Mouse (Mus musculus) heart, adult 2 months (tissue): ENCODE measurements at regions not wholly inside any gene's neighbourhood (a gene's known extent, or its start where the extent isn't known, plus 50 kb on each side); places are given as distances from the start of the nearest gene placed in this dataset.

Experiments
- CTCF ChIP-seq: fragments of 200-600 bp; IDR thresholded peaks from 2 replicates; pipeline ENCODE4 v1.8.1; 2022; ENCODE audit warnings: antibody characterized with exemption, mild to moderate bottlenecking, moderate library complexity
- EP300 ChIP-seq: fragments of 200-500 bp; IDR thresholded peaks from 2 replicates; pipeline ENCODE4 v1.6.1; 2011; ENCODE audit warnings: low read depth, low read length, control low read depth; ENCODE audit not compliant: insufficient read depth

- TF ChIP-seq CTCF (no peak), EP300 (no peak)
Measured at GRCm38 (mm10) chr12:46020835-46021545, 797.7 kb downstream of the Nova1 start.
